Mouse (Mus musculus) erythroblast, embryonic 14.5 days (primary cell): Measurements from ENCODE around the gene Slc2a3. TPM values are rescaled to one million over a fixed set of nuclear protein-coding genes. Genes with fewer than 3 reads are reported as not detected.

Source experiments
- H3K27me3 ChIP-seq: 2 replicates; pipeline ENCODE4 v1.6.1; 2012; ENCODE audit warnings: inconsistent platforms; ENCODE audit not compliant: control insufficient read depth
- H3K36me3 ChIP-seq: 2 replicates; pipeline ENCODE4 v1.6.1; 2012; ENCODE audit warnings: mild to moderate bottlenecking, inconsistent platforms; ENCODE audit not compliant: control insufficient read depth
- H3K4me1 ChIP-seq: 2 replicates; pipeline ENCODE4 v1.6.1; 2012; ENCODE audit warnings: inconsistent platforms; ENCODE audit not compliant: control insufficient read depth
- H3K4me3 ChIP-seq: replicated peaks from 2 replicates; pipeline ENCODE3; 2012; ENCODE audit warnings: moderate library complexity, mild to moderate bottlenecking, inconsistent platforms
- H3K9me3 ChIP-seq: 2 replicates; pipeline ENCODE4 v1.6.1; 2012; ENCODE audit warnings: low read length, inconsistent platforms, mixed read lengths; ENCODE audit not compliant: control insufficient read depth
- GATA1 ChIP-seq: IDR thresholded peaks from 2 replicates; pipeline ENCODE4 v1.6.1; 2012; ENCODE audit warnings: low read length, inconsistent platforms, mixed read lengths
- TAL1 ChIP-seq: IDR thresholded peaks from 3 replicates; pipeline ENCODE4 v1.6.1; 2012; ENCODE audit warnings: low read length, inconsistent platforms, mixed read lengths
- polyA plus RNA-seq: library from polyadenylated mRNA; stranded (reverse); fragments of >175 nt; gene quantifications from 2 replicates; pipeline ENCODE4 v1.2.3, GENCODE M21; 2012

The Slc2a3 gene
- polyA plus RNA-seq, 1 experiment = 0.48 TPM

DNA sequence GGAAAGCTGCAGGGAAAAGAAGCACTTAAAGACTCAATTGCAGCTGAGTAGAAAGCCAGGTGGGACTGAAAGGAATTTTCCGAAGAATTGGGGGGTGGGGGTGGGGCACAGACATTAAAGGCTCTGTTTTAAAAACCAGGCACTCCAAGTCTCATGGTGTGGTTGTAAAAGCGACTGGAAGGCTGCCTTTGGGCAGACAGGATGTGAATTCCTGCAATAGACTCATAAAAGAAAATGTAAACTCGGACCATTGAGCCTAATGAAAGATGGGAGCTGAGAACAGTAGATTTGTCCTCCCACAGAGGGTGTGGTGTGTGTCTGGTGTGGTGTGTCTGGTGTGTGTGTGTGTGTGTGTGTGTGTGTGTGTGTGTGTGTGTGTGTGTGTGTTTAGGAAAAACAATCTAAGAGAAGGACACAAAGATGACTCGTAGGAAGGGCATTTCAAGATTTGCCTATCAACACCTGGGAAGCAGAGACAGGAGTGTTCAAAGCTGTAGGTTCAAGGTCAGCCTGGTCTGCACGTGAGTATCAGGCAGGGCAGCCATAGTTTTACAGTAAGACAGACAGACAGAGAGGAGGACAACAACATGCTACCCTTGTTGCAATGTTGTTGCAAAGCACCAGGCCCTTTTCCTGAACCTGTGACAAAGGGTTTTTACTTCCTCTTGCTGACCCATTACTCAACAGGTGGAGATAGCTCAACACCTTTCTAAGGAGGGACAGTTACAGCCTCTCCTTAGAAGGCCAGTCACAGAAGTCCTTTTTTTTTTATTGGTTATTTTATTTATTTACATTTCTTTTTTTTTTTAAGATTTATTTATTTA is 35.1 kb downstream of the Slc2a3 start:
- H3K4me1 ChIP-seq = peaks cover 52% of the 10 kb centered on the region
- peaks cover 12% of the 10 kb centered on the region; the same call in 1 of the 2 replicates for H3K27me3 ChIP-seq
- no peak overlapping the region for H3K4me3 ChIP-seq
- no peaks in the 10 kb centered on the region for H3K9me3 ChIP-seq
- TF ChIP-seq GATA1 (no peak), TAL1 (no peak)
- H3K36me3 ChIP-seq = no peaks in the 10 kb centered on the region

DNA sequence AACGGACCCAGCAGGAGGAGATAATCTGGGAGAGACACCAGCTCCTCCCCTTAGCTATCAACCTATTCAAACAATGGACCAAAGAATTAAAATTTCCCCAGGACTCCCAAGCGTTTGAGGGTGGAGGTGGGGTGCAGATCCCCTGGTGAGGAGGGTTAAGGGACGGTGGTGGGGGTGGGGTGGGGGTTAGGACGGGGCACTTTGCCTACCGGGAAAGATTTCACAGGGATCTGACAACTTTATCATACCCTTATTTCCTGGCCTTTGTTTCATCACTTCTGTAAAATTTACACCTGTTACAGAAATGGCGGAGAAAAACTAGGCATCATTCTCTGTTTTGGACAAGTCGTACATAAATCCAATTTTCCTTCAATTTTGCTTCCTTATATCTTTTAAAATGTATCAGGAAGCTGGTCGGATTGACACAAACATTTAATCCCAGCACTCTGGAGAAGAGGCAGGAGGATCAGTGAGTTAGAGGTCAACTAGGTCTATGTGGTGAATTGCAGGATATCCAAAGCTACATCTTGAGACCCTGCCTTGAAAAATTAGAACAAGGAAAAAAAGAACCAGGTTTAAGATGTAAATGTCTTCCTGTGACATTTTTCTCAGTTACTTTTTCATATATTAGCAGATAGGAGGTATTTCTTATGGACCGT is 36.0 kb downstream of the Slc2a3 start:
- Histone ChIP-seq H3K4me3 (peak overlapping the region; percentile 67), H3K4me1 (peaks cover 62% of the 10 kb centered on the region)
- no peak for TF ChIP-seq TAL1
- TF ChIP-seq GATA1 = no peak

GRCm38 (mm10) chr6:122764446-122765297 is 36.8 kb downstream of the Slc2a3 start:
- peaks cover 66% of the 10 kb centered on the region for H3K4me1 ChIP-seq
- no peaks in the 10 kb centered on the region for H3K36me3 ChIP-seq
- H3K9me3 ChIP-seq = no peaks in the 10 kb centered on the region
- H3K4me3 ChIP-seq = peak overlapping the region; percentile 67
- H3K27me3 ChIP-seq = peaks cover 12% of the 10 kb centered on the region; the same call in 1 of the 2 replicates
- TF ChIP-seq GATA1 = no peak
- no peak for TF ChIP-seq TAL1

More for the DNA sequence above, 36.0 kb downstream of the Slc2a3 start:
- H3K27me3 ChIP-seq = peaks cover 12% of the 10 kb centered on the region; the same call in 1 of the 2 replicates
- H3K36me3 ChIP-seq = no peaks in the 10 kb centered on the region
- no peaks in the 10 kb centered on the region for H3K9me3 ChIP-seq

- peak overlapping the region; percentile 67 for H3K4me3 ChIP-seq
- peaks cover 72% of the 10 kb centered on the region for H3K4me1 ChIP-seq
These were observed 37.5 kb downstream of the Slc2a3 start for GRCm38 (mm10) chr6:122763844-122764445.

DNA sequence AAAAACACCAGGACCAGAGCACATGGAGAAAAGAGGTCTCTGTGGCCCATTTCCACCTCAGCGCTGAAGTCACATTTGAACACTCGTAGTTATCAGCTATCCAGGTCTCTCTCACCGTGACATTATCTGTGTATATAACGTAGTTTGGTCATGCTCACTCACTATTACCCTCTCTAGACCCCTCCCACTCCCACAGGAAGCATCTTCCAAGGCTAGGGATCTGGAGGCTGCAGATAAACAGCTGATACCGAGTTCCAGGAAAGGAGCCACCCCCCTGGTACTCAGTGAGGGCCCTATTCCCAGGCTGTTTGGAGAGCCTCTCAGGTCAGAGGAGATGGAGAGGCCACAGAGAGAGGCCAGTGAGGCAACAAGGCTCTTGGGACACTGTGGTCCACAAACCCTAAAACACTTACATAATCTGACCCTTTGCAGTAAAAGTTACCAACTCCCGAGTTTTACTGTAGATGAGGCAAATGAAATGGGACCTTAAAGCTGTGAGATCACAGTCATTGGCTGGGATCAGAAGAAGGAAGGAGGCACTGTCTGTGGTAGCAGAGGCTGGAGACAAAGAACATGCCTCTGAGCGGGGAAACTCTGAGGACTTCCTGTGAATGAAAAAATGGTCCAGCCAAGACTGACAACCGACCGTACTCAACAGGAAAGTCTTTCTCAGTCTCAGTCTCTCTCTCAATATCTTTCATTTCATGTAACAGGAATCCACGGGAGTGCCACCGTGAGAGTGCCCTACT is 38.3 kb downstream of the Slc2a3 start:
- peak; percentile 55 for TF ChIP-seq GATA1
- peak; percentile 53 for TF ChIP-seq TAL1
- peak overlapping the region; percentile 67 for H3K4me3 ChIP-seq
- peaks cover 12% of the 10 kb centered on the region; the same call in 1 of the 2 replicates for H3K27me3 ChIP-seq
- H3K36me3 ChIP-seq = no peaks in the 10 kb centered on the region
- H3K4me1 ChIP-seq = peaks cover 79% of the 10 kb centered on the region
- H3K9me3 ChIP-seq = no peaks in the 10 kb centered on the region

More at GRCm38 (mm10) chr6:122763844-122764445, 37.5 kb downstream of the Slc2a3 start:
- Histone ChIP-seq H3K9me3 (no peaks in the 10 kb centered on the region), H3K36me3 (no peaks in the 10 kb centered on the region), H3K27me3 (peaks cover 12% of the 10 kb centered on the region; the same call in 1 of the 2 replicates)
- TF ChIP-seq TAL1 = no peak
- TF ChIP-seq GATA1 = no peak

DNA sequence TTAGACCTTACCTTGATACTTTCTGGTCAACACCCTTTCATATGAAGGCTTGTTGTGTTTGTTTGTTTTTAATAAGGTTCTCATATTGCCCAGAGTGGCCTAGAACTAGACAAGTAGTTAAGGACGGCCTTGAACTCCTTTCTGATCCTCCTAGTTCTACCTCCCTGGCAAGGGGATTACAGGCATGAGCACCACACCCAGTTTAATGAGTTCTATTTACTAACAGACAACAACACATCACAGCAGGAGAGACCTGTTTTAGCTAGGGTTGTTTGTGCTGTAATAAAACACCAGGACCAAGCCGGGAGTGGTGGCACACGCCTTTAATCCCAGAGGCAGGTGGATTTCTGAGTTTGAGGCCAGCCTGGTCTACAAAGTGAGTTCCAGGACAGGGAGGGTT is 39.0 kb downstream of the Slc2a3 start:
- Histone ChIP-seq H3K36me3 (no peaks in the 10 kb centered on the region), H3K4me3 (no peak overlapping the region), H3K4me1 (peaks cover 79% of the 10 kb centered on the region), H3K27me3 (peaks cover 12% of the 10 kb centered on the region; the same call in 1 of the 2 replicates), H3K9me3 (no peaks in the 10 kb centered on the region)
- TF ChIP-seq GATA1 (no peak), TAL1 (no peak)

- Histone ChIP-seq H3K4me1 (peaks cover 79% of the 10 kb centered on the region), H3K36me3 (no peaks in the 10 kb centered on the region), H3K4me3 (no peak overlapping the region), H3K9me3 (no peaks in the 10 kb centered on the region), H3K27me3 (peaks cover 12% of the 10 kb centered on the region; the same call in 1 of the 2 replicates)
- no peak for TF ChIP-seq GATA1
- TF ChIP-seq TAL1 = no peak
These were observed 39.5 kb downstream of the Slc2a3 start for GRCm38 (mm10) chr6:122761901-122762300.

DNA sequence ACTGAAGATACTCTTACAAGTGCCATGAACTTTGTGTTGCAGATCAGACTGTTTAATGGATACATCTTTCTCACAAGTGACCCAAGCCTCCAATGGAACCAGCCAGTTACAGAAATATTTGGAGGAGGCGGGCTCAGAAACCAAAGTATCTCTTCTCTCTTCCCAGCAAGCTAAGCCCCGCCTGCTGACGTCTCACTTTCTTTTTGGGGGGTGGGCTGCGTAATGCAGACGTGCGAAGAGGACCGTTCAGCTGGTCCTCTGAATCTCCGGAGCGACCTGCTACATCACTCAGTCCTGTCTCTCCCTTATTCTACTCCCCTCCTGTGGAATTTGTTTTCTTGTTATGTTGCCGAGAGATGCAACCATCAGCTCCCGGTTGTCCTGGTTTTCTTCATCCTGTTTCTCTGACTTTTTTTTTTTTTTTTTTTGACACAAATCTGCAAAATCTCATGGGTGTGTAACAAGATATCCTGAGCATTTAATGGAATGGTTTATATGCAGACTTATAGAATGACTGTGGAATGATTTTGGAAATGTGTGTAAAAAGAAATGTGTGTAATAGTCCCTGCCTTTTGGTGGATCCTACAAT is 40.3 kb downstream of the Slc2a3 start:
- no peak for TF ChIP-seq GATA1
- no peak for TF ChIP-seq TAL1
- H3K9me3 ChIP-seq = no peaks in the 10 kb centered on the region
- H3K36me3 ChIP-seq = no peaks in the 10 kb centered on the region
- peaks cover 74% of the 10 kb centered on the region for H3K4me1 ChIP-seq
- H3K4me3 ChIP-seq = peak overlapping the region; percentile 49
- H3K27me3 ChIP-seq = peaks cover 12% of the 10 kb centered on the region; the same call in 1 of the 2 replicates
